Mouse (Mus musculus) regulatory T cell (primary cell): ENCODE data around the gene Rps29.

Source experiments
- in situ Hi-C: fragments of 300-600 bp; cut with MboI, MseI; formaldehyde crosslinking; loops from one replicate; pipeline ENCODE4 v1.15.1; 2025; ENCODE audit warnings: high pct_unique_total_duplicates

Gene Rps29

DNA sequence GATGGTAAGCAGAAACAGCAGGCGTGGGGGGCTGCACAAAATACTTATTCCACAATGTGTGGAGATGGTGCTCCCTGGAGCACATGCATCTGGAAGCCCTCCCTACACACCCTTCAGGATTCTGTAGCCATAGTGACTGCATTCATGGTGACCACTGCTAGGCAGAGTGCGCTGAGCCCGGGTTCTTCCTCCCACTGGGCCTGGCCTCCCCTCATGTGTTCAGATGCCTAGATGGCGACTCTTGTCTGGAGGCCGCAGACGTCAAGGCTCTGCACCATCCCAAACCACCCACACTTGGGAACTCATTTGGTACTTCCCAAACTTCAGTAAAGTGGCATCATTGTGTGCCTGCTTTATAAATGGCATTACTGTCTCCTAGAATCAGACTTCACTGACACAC is 15.5 kb downstream of the Rps29 start:
- in situ Hi-C loops: no loop called here

DNA sequence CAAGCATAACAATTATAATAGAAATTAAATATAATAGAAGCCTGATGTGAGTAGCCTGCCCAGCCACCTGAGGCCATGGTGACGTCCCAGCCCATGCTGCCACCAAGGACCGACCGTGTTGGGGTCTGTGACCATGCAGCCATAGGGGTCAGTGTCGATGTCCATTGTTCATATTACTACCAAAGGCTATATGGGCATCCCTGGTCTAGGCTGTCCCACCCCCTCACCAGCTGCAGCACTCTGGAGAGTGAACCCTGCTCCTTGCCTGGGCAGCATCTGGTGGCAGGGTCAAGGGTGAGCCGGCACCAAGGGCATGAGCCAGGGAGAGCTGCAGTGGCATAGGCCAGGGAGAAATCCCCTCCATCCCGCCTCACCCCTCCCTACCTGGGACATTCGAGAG is 19.1 kb downstream of the Rps29 start:
- in situ Hi-C loops: no loop called here

- in situ Hi-C loops: no loop called here
Measured at GRCm38 (mm10) chr12:69139201-69139600, 19.8 kb downstream of the Rps29 start.

- in situ Hi-C loops: no loop called here
Measured at GRCm38 (mm10) chr12:69131981-69132380, 27.0 kb downstream of the Rps29 start.

- in situ Hi-C loops: no loop called here
Measured at GRCm38 (mm10) chr12:69131267-69131666, 27.7 kb downstream of the Rps29 start.

DNA sequence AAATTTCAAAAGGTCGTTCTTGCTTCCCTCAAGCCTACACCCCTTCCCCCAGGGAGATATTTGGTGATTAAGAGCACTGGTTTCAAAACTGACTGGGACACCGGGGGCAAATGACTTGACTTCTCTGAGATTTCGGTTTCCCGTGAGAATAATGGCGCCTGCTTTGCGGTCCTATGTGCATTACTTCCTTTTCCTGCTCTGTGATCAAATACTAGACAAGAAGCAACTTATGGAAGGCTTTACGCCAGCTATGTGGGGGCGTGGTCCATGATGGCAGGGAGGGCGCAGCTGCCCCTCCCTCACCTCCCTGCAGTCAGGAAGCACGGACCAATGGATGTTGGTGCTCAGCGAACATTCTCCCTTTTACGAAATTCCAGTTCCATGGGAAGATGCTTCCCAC is 28.5 kb downstream of the Rps29 start:
- in situ Hi-C loops: no loop called here

GRCm38 (mm10) chr12:69129634-69130310 is 29.2 kb downstream of the Rps29 start:
- in situ Hi-C loops: no loop called here

DNA sequence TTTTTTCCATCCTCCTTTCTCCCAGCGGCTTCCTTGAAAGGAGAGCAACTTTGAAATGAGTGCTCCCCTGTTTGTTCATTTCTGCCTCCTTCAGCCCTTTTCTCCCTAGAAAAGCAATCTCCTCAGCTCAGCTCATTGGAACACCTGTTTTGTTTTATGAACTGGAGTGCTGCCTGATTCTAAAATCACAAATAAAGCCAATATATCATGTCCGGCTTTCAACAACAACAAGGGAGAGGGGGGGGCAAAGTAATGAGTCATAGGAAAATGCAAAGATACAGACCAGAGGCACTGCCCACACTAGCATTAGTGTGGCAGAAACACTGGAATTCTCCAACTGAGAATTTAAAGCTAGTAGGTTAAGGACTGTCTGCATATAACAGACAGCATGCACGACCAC is 31.4 kb downstream of the Rps29 start:
- in situ Hi-C loops: no loop called here

DNA sequence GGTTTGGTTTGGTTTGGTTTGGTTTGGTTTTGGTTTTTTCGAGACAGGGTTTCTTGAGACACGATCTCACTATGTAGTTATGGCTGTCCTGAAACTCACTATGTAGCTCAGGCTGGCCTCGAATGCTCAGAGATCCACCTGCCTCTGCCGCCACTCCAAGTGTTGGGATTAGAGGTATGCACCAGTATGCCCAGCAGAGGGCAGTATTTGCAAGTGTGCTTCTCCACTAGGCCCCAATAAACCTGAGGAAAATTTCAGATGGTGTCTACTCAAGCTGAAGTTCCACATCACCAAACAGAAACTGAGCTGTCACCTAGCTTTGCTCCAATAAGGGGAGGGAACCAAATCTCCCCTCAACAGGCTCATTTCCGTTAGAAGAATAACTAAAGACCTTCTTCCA is 31.8 kb downstream of the Rps29 start:
- in situ Hi-C loops: no loop called here

DNA sequence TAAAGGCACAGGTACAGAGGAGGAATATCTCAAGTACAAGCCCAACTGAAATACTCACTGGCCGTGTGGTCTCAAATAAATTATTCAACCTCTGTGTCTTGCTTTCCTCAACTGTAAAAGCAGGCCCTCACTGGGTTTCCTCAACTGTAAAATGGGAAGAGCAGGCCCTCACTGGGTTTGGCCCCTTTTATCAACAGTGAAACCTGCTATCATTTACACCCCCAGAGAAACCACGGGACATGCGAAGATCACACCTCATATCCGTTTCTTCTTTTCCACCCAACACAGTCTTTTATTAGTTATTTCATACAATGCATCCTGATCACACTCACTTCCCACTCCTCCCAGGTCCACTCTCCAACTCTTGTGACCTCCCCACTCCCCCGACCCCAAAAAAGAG is 33.9 kb downstream of the Rps29 start:
- in situ Hi-C loops: no loop called here

- in situ Hi-C loops: no loop called here
Measured at GRCm38 (mm10) chr12:69122801-69123200, 36.2 kb downstream of the Rps29 start.

DNA sequence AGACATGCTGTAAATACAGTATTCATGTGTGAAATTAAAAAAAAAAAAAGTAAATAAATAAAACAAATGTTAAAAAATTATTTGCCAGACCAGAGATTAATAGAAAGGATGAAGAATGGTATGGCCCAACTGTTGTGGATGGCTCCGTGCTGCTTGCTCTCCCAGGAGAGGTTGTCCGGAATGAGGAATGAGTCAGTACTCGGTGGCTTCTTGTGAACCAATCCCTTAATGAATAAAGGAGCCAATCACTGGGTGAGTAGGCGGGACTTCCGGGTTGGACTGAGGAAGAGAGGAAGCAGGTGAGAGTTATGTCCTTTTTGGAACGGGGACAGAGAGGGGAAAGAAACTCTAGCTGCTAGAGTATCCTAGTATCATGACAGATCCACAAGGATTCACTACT is 39.1 kb downstream of the Rps29 start:
- in situ Hi-C loops: no loop called here
